Mouse (Mus musculus): Measurements from ENCODE around the gene Vmn1r46.

GRCm38 (mm10) chr6:89985989-89986388 is 16.9 kb downstream of the Vmn1r46 start:
- TF ChIP-seq CTCF (IDR thresholded peaks at IDR 0.05; ENCODE audit: low read depth, low read length), result no peak
- no peak for TF ChIP-seq POLR2A (IDR thresholded peaks at IDR 0.05; ENCODE audit: extremely low read depth, insufficient read depth, low read length)
